Mouse (Mus musculus) neural tube, embryonic 11.5 days (tissue): ENCODE results near the gene Nfatc3. TPM values are rescaled to one million over a fixed set of nuclear protein-coding genes. Genes with fewer than 3 reads are reported as not detected.

Experiments used
- ATAC-seq: fragments of 200-750 bp; cut with Nextera tagmentation; 2 replicates; pipeline ENCODE4 v1.8.0; 2017; ENCODE audit warnings: moderate number of reproducible peaks, mild to moderate bottlenecking, moderate TSS enrichment, moderate library complexity; ENCODE audit not compliant: insufficient read depth, low FRiP score, low TSS enrichment
- DNase-seq: peaks from one replicate; pipeline ENCODE4 v3.0.0-alpha.2; 2015; ENCODE audit warnings: low spot score
- H3K27ac ChIP-seq: fragments of 300-500 bp; sonication (generic); 2 replicates; pipeline ENCODE4 v1.5.1; 2014; ENCODE audit warnings: low read depth, mild to moderate bottlenecking, low read length
- H3K27me3 ChIP-seq: fragments of 300-500 bp; sonication (generic); 2 replicates; pipeline ENCODE4 v1.6.1; 2014; ENCODE audit warnings: mild to moderate bottlenecking, low read length, mixed read lengths; ENCODE audit not compliant: control insufficient read depth, insufficient read depth
- H3K36me3 ChIP-seq: fragments of 300-500 bp; sonication (generic); 2 replicates; pipeline ENCODE4 v1.6.1; 2014; ENCODE audit warnings: mild to moderate bottlenecking, low read length, moderate library complexity, mixed read lengths; ENCODE audit not compliant: control insufficient read depth, insufficient read depth
- H3K4me1 ChIP-seq: fragments of 300-500 bp; sonication (generic); 2 replicates; pipeline ENCODE4 v1.6.1; 2014; ENCODE audit warnings: low read length, mixed read lengths; ENCODE audit not compliant: control insufficient read depth, insufficient read depth
- H3K4me2 ChIP-seq: fragments of 300-500 bp; sonication (generic); 2 replicates; pipeline ENCODE4 v1.6.1; 2014; ENCODE audit warnings: low read depth, mild to moderate bottlenecking, moderate library complexity
- H3K4me3 ChIP-seq: fragments of 300-500 bp; sonication (generic); 2 replicates; pipeline ENCODE4 v1.5.1; 2014; ENCODE audit warnings: low read depth, low read length
- H3K9ac ChIP-seq: fragments of 300-500 bp; sonication (generic); 2 replicates; pipeline ENCODE4 v1.6.1; 2014; ENCODE audit warnings: mild to moderate bottlenecking, low read length
- H3K9me3 ChIP-seq: fragments of 300-500 bp; sonication (generic); 2 replicates; pipeline ENCODE4 v1.6.1; 2016; ENCODE audit warnings: low read length; ENCODE audit not compliant: control insufficient read depth
- whole genome bisulfite sequencing: fragments of 180-500 bp; shearing (Covaris S2); extraction: QIAGEN DNeasy Blood & Tissue Kit; methylation state at CpG from one replicate; pipeline ENCODE4 v1.1.7; 2014; 5-methylcytosine and 5-hydroxymethylcytosine counted together
- polyA plus RNA-seq: library from polyadenylated mRNA; unstranded; fragments of >200 nt; fragmentation: Nextera tagmentation; extraction: Ambion mirVana; gene quantifications from 2 replicates; pipeline ENCODE4 v1.2.1, GENCODE M21; 2014

Gene Nfatc3
- polyA plus RNA-seq, 1 experiment from 2014 or later, result 3.4 TPM

- H3K9me3 ChIP-seq, result no peaks in the 10 kb centered on the region
- no peak overlapping the region for H3K4me2 ChIP-seq
- H3K27ac ChIP-seq, result no peak overlapping the region
- H3K27me3 ChIP-seq, result no peaks in the 10 kb centered on the region
- WGBS, result 89% methylated on average over 4 of the region's 4 CpGs
- no peak overlapping the region for H3K4me3 ChIP-seq
- no peak for DNase-seq
- no peak overlapping the region for H3K9ac ChIP-seq
- H3K4me1 ChIP-seq, result no peaks in the 10 kb centered on the region
- ATAC-seq, result no peak
- 0 out of 2 replicates have a peak, but pooled peaks cover 2% of the 10 kb centered on the region for H3K36me3 ChIP-seq
These were observed 43.7 kb downstream of the Nfatc3 start for GRCm38 (mm10) chr8:106102321-106102720.

GRCm38 (mm10) chr8:106103888-106104287 is 45.2 kb downstream of the Nfatc3 start:
- peaks cover 8% of the 10 kb centered on the region; the same call in 1 of the 2 replicates for H3K36me3 ChIP-seq
- H3K9ac ChIP-seq, result no peak overlapping the region
- ATAC-seq, result no peak

GRCm38 (mm10) chr8:106106193-106106592 is 47.6 kb downstream of the Nfatc3 start:
- DNase-seq, result no peak

More at GRCm38 (mm10) chr8:106103888-106104287, 45.2 kb downstream of the Nfatc3 start:
- Histone ChIP-seq H3K4me3 (no peak overlapping the region), H3K4me2 (no peak overlapping the region), H3K4me1 (no peaks in the 10 kb centered on the region), H3K27ac (no peak overlapping the region), H3K27me3 (no peaks in the 10 kb centered on the region), H3K9me3 (no peaks in the 10 kb centered on the region)
- no peak for DNase-seq
- WGBS, result 91% methylated on average over 2 of the region's 2 CpGs

GRCm38 (mm10) chr8:106108080-106108479 is 49.4 kb downstream of the Nfatc3 start:
- H3K27me3 ChIP-seq, result no peaks in the 10 kb centered on the region
- peaks cover 10% of the 10 kb centered on the region; the same call in 1 of the 2 replicates for H3K36me3 ChIP-seq
- H3K9me3 ChIP-seq, result no peaks in the 10 kb centered on the region
- ATAC-seq, result no peak
- H3K4me3 ChIP-seq, result no peak overlapping the region
- no peaks in the 10 kb centered on the region for H3K4me1 ChIP-seq
- no peak overlapping the region for H3K27ac ChIP-seq
- WGBS, result 95% methylated on average over 4 of the region's 4 CpGs
- H3K4me2 ChIP-seq, result no peak overlapping the region
- no peak overlapping the region for H3K9ac ChIP-seq
- no peak for DNase-seq

More at GRCm38 (mm10) chr8:106106193-106106592, 47.6 kb downstream of the Nfatc3 start:
- Histone ChIP-seq H3K4me3 (no peak overlapping the region), H3K27me3 (no peaks in the 10 kb centered on the region), H3K9me3 (no peaks in the 10 kb centered on the region), H3K27ac (no peak overlapping the region), H3K9ac (no peak overlapping the region), H3K4me2 (no peak overlapping the region), H3K36me3 (peaks cover 10% of the 10 kb centered on the region; the same call in 1 of the 2 replicates), H3K4me1 (no peaks in the 10 kb centered on the region)
- 92% methylated on average over 1 of the region's 1 CpGs for WGBS
- no peak for ATAC-seq

- Histone ChIP-seq H3K36me3 (peaks cover 10% of the 10 kb centered on the region; the same call in 1 of the 2 replicates), H3K9ac (no peak overlapping the region), H3K27me3 (no peaks in the 10 kb centered on the region), H3K4me2 (no peak overlapping the region), H3K27ac (no peak overlapping the region), H3K4me1 (no peaks in the 10 kb centered on the region), H3K9me3 (no peaks in the 10 kb centered on the region), H3K4me3 (no peak overlapping the region)
- ATAC-seq (no peak), DNase-seq (no peak)
- WGBS, result 90% methylated on average over 3 of the region's 3 CpGs
These were observed 50.1 kb downstream of the Nfatc3 start for GRCm38 (mm10) chr8:106108729-106109128.

- no peak for ATAC-seq
- Histone ChIP-seq H3K4me2 (no peak overlapping the region), H3K9ac (no peak overlapping the region), H3K27me3 (no peaks in the 10 kb centered on the region), H3K27ac (no peak overlapping the region), H3K36me3 (peaks cover 10% of the 10 kb centered on the region), H3K4me1 (no peaks in the 10 kb centered on the region), H3K9me3 (no peaks in the 10 kb centered on the region), H3K4me3 (no peak overlapping the region)
- no peak for DNase-seq
- 91% methylated on average over 2 of the region's 2 CpGs for WGBS
These were observed 53.4 kb downstream of the Nfatc3 start for GRCm38 (mm10) chr8:106112041-106112440.

GRCm38 (mm10) chr8:106112514-106112913 is 53.9 kb downstream of the Nfatc3 start:
- H3K9me3 ChIP-seq, result no peaks in the 10 kb centered on the region
- no peak overlapping the region for H3K9ac ChIP-seq
- no peaks in the 10 kb centered on the region for H3K4me1 ChIP-seq
- ATAC-seq (no peak), DNase-seq (no peak)
- 89% methylated on average over 1 of the region's 1 CpGs for WGBS
- H3K36me3 ChIP-seq, result peaks cover 10% of the 10 kb centered on the region
- H3K27me3 ChIP-seq, result no peaks in the 10 kb centered on the region
- no peak overlapping the region for H3K4me2 ChIP-seq
- no peak overlapping the region for H3K27ac ChIP-seq
- H3K4me3 ChIP-seq, result no peak overlapping the region

GRCm38 (mm10) chr8:106115897-106116296 is 57.3 kb downstream of the Nfatc3 start:
- ATAC-seq, result no peak

GRCm38 (mm10) chr8:106123443-106123842 is 64.8 kb downstream of the Nfatc3 start:
- no peak overlapping the region for H3K4me2 ChIP-seq
- WGBS, result 86% methylated on average over 3 of the region's 3 CpGs
- H3K4me1 ChIP-seq, result no peaks in the 10 kb centered on the region
- no peak overlapping the region for H3K4me3 ChIP-seq
- H3K27ac ChIP-seq, result no peak overlapping the region
- no peak overlapping the region for H3K9ac ChIP-seq
- no peak for DNase-seq
- H3K9me3 ChIP-seq, result no peaks in the 10 kb centered on the region
- H3K27me3 ChIP-seq, result no peaks in the 10 kb centered on the region
- ATAC-seq, result no peak
- H3K36me3 ChIP-seq, result 0 out of 2 replicates have a peak, but pooled peaks cover 2% of the 10 kb centered on the region

More at GRCm38 (mm10) chr8:106115897-106116296, 57.3 kb downstream of the Nfatc3 start:
- Histone ChIP-seq H3K36me3 (peaks cover 2% of the 10 kb centered on the region; the same call in 1 of the 2 replicates), H3K4me1 (no peaks in the 10 kb centered on the region), H3K4me3 (no peak overlapping the region), H3K27ac (no peak overlapping the region), H3K9me3 (no peaks in the 10 kb centered on the region), H3K27me3 (no peaks in the 10 kb centered on the region), H3K9ac (no peak overlapping the region), H3K4me2 (no peak overlapping the region)
- no peak for DNase-seq
- WGBS, result 93% methylated on average over 3 of the region's 3 CpGs
